Mouse (Mus musculus) midbrain, embryonic 16.5 days (tissue): ENCODE measurements around the gene Pgm5. TPM values are rescaled to one million over a fixed set of nuclear protein-coding genes. Genes with fewer than 3 reads are reported as not detected.

Source experiments
- ATAC-seq: fragments of 200-750 bp; cut with Nextera tagmentation; 2 replicates; pipeline ENCODE4 v1.8.0; 2017; ENCODE audit warnings: moderate TSS enrichment
- H3K27ac ChIP-seq: fragments of 300-500 bp; sonication (generic); 2 replicates; pipeline ENCODE4 v1.5.1; 2014; ENCODE audit warnings: mild to moderate bottlenecking, low read length, mixed read lengths
- H3K27me3 ChIP-seq: fragments of 300-500 bp; sonication (generic); 2 replicates; pipeline ENCODE4 v1.6.1; 2014; ENCODE audit warnings: low read depth, low read length, mixed read lengths; ENCODE audit not compliant: control insufficient read depth, insufficient read depth
- H3K36me3 ChIP-seq: fragments of 300-500 bp; sonication (generic); 2 replicates; pipeline ENCODE4 v1.6.1; 2014; ENCODE audit warnings: mild to moderate bottlenecking, low read length, moderate library complexity, mixed read lengths; ENCODE audit not compliant: control insufficient read depth, insufficient read depth
- H3K4me1 ChIP-seq: fragments of 300-500 bp; sonication (generic); 2 replicates; pipeline ENCODE4 v1.6.1; 2014; ENCODE audit warnings: mild to moderate bottlenecking, low read length, mixed read lengths; ENCODE audit not compliant: control insufficient read depth, insufficient read depth
- H3K4me2 ChIP-seq: fragments of 300-500 bp; sonication (generic); 2 replicates; pipeline ENCODE4 v1.6.1; 2014; ENCODE audit warnings: mild to moderate bottlenecking, low read length, mixed read lengths
- H3K4me3 ChIP-seq: fragments of 300-500 bp; sonication (generic); 2 replicates; pipeline ENCODE4 v1.5.1; 2014; ENCODE audit warnings: low read depth, mild to moderate bottlenecking, low read length, moderate library complexity, mixed read lengths
- H3K9ac ChIP-seq: fragments of 300-500 bp; sonication (generic); 2 replicates; pipeline ENCODE4 v1.6.1; 2014; ENCODE audit warnings: low read depth, low read length, mixed read lengths
- H3K9me3 ChIP-seq: fragments of 300-500 bp; sonication (generic); replicated peaks from 2 replicates; pipeline ENCODE4 v1.6.1; 2014; ENCODE audit warnings: mild to moderate bottlenecking, low read length, mixed read lengths; ENCODE audit not compliant: control insufficient read depth, poor library complexity, severe bottlenecking
- WGBS: fragments of 180-500 bp; shearing (Covaris S2); extraction: QIAGEN DNeasy Blood & Tissue Kit; methylation state at CpG from one replicate; pipeline ENCODE4 v1.1.7; 2014; 5-methylcytosine and 5-hydroxymethylcytosine counted together
- polyA plus RNA-seq: library from polyadenylated mRNA; unstranded; fragments of >200 nt; fragmentation: Nextera tagmentation; extraction: Ambion mirVana; gene quantifications from 2 replicates; pipeline ENCODE4 v1.2.1, GENCODE M21; 2015

Pgm5 gene
- polyA plus RNA-seq, 1 experiment from 2014 or later, result 0.83 TPM

GRCm38 (mm10) chr19:24754440-24754785, 107.2 kb downstream of the Pgm5 start:
- H3K9me3 ChIP-seq, result no peaks in the 10 kb centered on the region
- WGBS, result 81% methylated on average over 3 of the region's 3 CpGs
- no peaks in the 10 kb centered on the region for H3K36me3 ChIP-seq
- H3K27ac ChIP-seq, result no peak overlapping the region
- no peak overlapping the region for H3K4me2 ChIP-seq
- no peak overlapping the region for H3K4me3 ChIP-seq
- no peaks in the 10 kb centered on the region for H3K27me3 ChIP-seq
- H3K4me1 ChIP-seq, result no peaks in the 10 kb centered on the region
- ATAC-seq, result no peak
- no peak overlapping the region for H3K9ac ChIP-seq

- H3K4me2 ChIP-seq, result no peak overlapping the region
- H3K4me3 ChIP-seq, result no peak overlapping the region
- H3K9me3 ChIP-seq, result no peaks in the 10 kb centered on the region
- H3K36me3 ChIP-seq, result no peaks in the 10 kb centered on the region
- ATAC-seq, result no peak
- H3K9ac ChIP-seq, result no peak overlapping the region
- no peak overlapping the region for H3K27ac ChIP-seq
- 50% methylated on average over 14 of the region's 14 CpGs for WGBS
- H3K27me3 ChIP-seq, result no peaks in the 10 kb centered on the region
- no peaks in the 10 kb centered on the region for H3K4me1 ChIP-seq
These were observed 107.8 kb downstream of the Pgm5 start for GRCm38 (mm10) chr19:24753617-24754439.

GRCm38 (mm10) chr19:24752873-24753538, 108.6 kb downstream of the Pgm5 start:
- Histone ChIP-seq H3K4me2 (no peak overlapping the region), H3K27ac (no peak overlapping the region), H3K36me3 (no peaks in the 10 kb centered on the region), H3K9ac (no peak overlapping the region), H3K27me3 (no peaks in the 10 kb centered on the region), H3K9me3 (no peaks in the 10 kb centered on the region), H3K4me1 (no peaks in the 10 kb centered on the region), H3K4me3 (no peak overlapping the region)
- no peak for ATAC-seq
- 86% methylated on average over 7 of the region's 7 CpGs for WGBS

GRCm38 (mm10) chr19:24746266-24746875, 115.3 kb downstream of the Pgm5 start:
- no peak for ATAC-seq
- WGBS, result 87% methylated on average over 4 of the region's 4 CpGs
- Histone ChIP-seq H3K4me3 (no peak overlapping the region), H3K9me3 (no peaks in the 10 kb centered on the region), H3K27ac (no peak overlapping the region), H3K4me1 (no peaks in the 10 kb centered on the region), H3K4me2 (no peak overlapping the region), H3K36me3 (no peaks in the 10 kb centered on the region), H3K27me3 (no peaks in the 10 kb centered on the region), H3K9ac (no peak overlapping the region)

GRCm38 (mm10) chr19:24742606-24743005, 119.0 kb downstream of the Pgm5 start:
- no peak overlapping the region for H3K4me3 ChIP-seq
- H3K36me3 ChIP-seq, result no peaks in the 10 kb centered on the region
- no peak overlapping the region for H3K9ac ChIP-seq
- no peaks in the 10 kb centered on the region for H3K27me3 ChIP-seq
- H3K27ac ChIP-seq, result no peak overlapping the region
- no peak for ATAC-seq
- H3K9me3 ChIP-seq, result no peaks in the 10 kb centered on the region
- 74% methylated on average over 6 of the region's 6 CpGs for WGBS
- no peaks in the 10 kb centered on the region for H3K4me1 ChIP-seq
- H3K4me2 ChIP-seq, result no peak overlapping the region

GRCm38 (mm10) chr19:24738786-24739185, 122.9 kb downstream of the Pgm5 start:
- Histone ChIP-seq H3K27me3 (no peaks in the 10 kb centered on the region), H3K4me3 (no peak overlapping the region), H3K9ac (no peak overlapping the region), H3K9me3 (no peaks in the 10 kb centered on the region), H3K36me3 (no peaks in the 10 kb centered on the region), H3K27ac (no peak overlapping the region), H3K4me1 (no peaks in the 10 kb centered on the region), H3K4me2 (no peak overlapping the region)
- ATAC-seq, result no peak
- WGBS, result 92% methylated on average over 3 of the region's 3 CpGs

- Histone ChIP-seq H3K27ac (no peak overlapping the region), H3K4me1 (no peaks in the 10 kb centered on the region), H3K36me3 (no peaks in the 10 kb centered on the region), H3K9me3 (no peaks in the 10 kb centered on the region), H3K4me2 (no peak overlapping the region), H3K4me3 (no peak overlapping the region), H3K9ac (no peak overlapping the region), H3K27me3 (no peaks in the 10 kb centered on the region)
- no peak for ATAC-seq
- 84% methylated on average over 5 of the region's 5 CpGs for WGBS
These were observed 123.6 kb downstream of the Pgm5 start for GRCm38 (mm10) chr19:24738026-24738425.

GRCm38 (mm10) chr19:24735484-24736128, 126.0 kb downstream of the Pgm5 start:
- ATAC-seq, result no peak
- Histone ChIP-seq H3K9ac (no peak overlapping the region), H3K27ac (no peak overlapping the region), H3K4me2 (no peak overlapping the region), H3K4me1 (no peaks in the 10 kb centered on the region), H3K36me3 (no peaks in the 10 kb centered on the region), H3K27me3 (no peaks in the 10 kb centered on the region), H3K9me3 (no peaks in the 10 kb centered on the region), H3K4me3 (no peak overlapping the region)
- WGBS, result 47% methylated on average over 6 of the region's 6 CpGs

GRCm38 (mm10) chr19:24730661-24731060, 131.0 kb downstream of the Pgm5 start:
- Histone ChIP-seq H3K27ac (no peak overlapping the region), H3K4me2 (no peak overlapping the region), H3K27me3 (no peaks in the 10 kb centered on the region), H3K36me3 (no peaks in the 10 kb centered on the region), H3K9ac (no peak overlapping the region), H3K4me3 (no peak overlapping the region), H3K4me1 (no peaks in the 10 kb centered on the region), H3K9me3 (no peaks in the 10 kb centered on the region)
- WGBS, result 76% methylated on average over 5 of the region's 5 CpGs
- ATAC-seq, result no peak
